Mouse (Mus musculus): ENCODE data around the gene Gm43552.

DNA sequence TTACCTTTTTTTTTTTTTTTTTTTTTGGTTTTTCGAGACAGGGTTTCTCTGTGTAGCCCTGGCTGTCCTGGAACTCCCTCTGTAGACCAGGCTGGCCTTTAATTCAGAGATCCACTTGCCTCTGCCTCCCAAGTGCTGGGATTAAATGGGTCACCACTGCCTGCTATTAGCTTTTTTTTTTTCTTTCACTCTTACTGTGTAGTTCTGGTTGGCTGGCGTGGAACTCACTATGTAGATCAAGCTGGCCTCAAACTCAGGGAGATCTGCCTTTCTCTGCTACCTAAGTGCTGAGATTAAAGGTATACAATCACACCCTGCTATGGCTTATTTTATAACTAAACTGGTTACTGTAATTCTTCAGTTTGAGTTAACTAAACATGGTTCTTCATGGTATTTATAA, 6.1 kb downstream of the Gm43552 start:
- no peak for TF ChIP-seq E2F4 (IDR thresholded peaks at IDR 0.05; ENCODE audit: insufficient read depth)
- TF ChIP-seq USF1 (IDR thresholded peaks at IDR 0.05; ENCODE audit: low read depth) = no peak
- TF ChIP-seq REST (IDR thresholded peaks at IDR 0.05; ENCODE audit: insufficient read depth, insufficient read length) = no peak
- no peak for TF ChIP-seq POLR2AphosphoS2 (IDR thresholded peaks at IDR 0.05; ENCODE audit: insufficient read length, low read depth)
- TF ChIP-seq POLR2A (IDR thresholded peaks at IDR 0.05; ENCODE audit: insufficient read length, low read depth) = no peak
- TF ChIP-seq TCF12 (IDR thresholded peaks at IDR 0.05; ENCODE audit: insufficient read depth, poor library complexity, severe bottlenecking) = no peak
- TF ChIP-seq MAX (IDR thresholded peaks at IDR 0.05; ENCODE audit: low read depth) = no peak
- no peak for TF ChIP-seq MYOD1 (IDR thresholded peaks at IDR 0.05; ENCODE audit: control insufficient read depth in 1 of 3, insufficient read length in 2 of 3, low read depth in 2 of 3)
- TF ChIP-seq CEBPB (IDR thresholded peaks at IDR 0.05; ENCODE audit: insufficient read depth, poor library complexity, severe bottlenecking) = no peak
